Comparison of ENCODE assay signal across 19 mouse cellular contexts in genomic region chr14:20189751-20190150, GRCm38 (mm10). TPM values are rescaled to one million over a fixed set of nuclear protein-coding genes. Genes with fewer than 3 reads are reported as not detected.
DNase-seq lines count a peak whose midpoint lies in the region; ATAC-seq lines count a peak whose summit lies in the region.
"Had no signal": no experiment of that assay in that cellular context is flagged by ENCODE, and none has a peak within 500 bp of the region (broad histone marks: within the 10 kb centered on the region; RNA-seq: fewer than 3 reads in every experiment).

No protein-coding gene starts in this region.

- WGBS in kidney, embryonic 14.5 days = 57% methylated on average over 2 of the region's 2 CpGs
- WGBS in limb, embryonic 10.5 days = 91% methylated on average over 2 of the region's 2 CpGs

- H3K9me3 ChIP-seq in kidney, embryonic 14.5 days (ENCODE audit: control insufficient read depth, low read length) = no peaks in the 10 kb centered on the region
- H3K9me3 ChIP-seq in limb, embryonic 10.5 days (replicated peaks) = no peaks in the 10 kb centered on the region
- H3K9me3 ChIP-seq: forebrain, embryonic 15.5 days; hindbrain, embryonic 13.5 days; liver, embryonic 12.5 days; lung, embryonic 15.5 days; midbrain, embryonic 13.5 days had no signal

- no peak overlapping the region for H3K4me3 ChIP-seq in kidney, embryonic 14.5 days (ENCODE audit: low read length)
- no peak overlapping the region for H3K4me3 ChIP-seq in limb, embryonic 10.5 days
- H3K4me3 ChIP-seq: erythroblast, embryonic 14.5 days; forebrain, embryonic 15.5 days; gastrocnemius, adult 2 months; hindbrain, embryonic 13.5 days; liver, embryonic 12.5 days; lung, embryonic 15.5 days; midbrain, embryonic 13.5 days had no signal

- no peaks in the 10 kb centered on the region for H3K4me1 ChIP-seq in kidney, embryonic 14.5 days (ENCODE audit: control insufficient read depth, insufficient read depth, low read length)
- H3K4me1 ChIP-seq in limb, embryonic 10.5 days = no peaks in the 10 kb centered on the region
- H3K4me1 ChIP-seq: forebrain, embryonic 15.5 days; lung, embryonic 15.5 days; midbrain, embryonic 13.5 days had no signal

- H3K27ac ChIP-seq in kidney, embryonic 14.5 days (ENCODE audit: low read depth, low read length) = no peak overlapping the region
- H3K27ac ChIP-seq in limb, embryonic 10.5 days = no peak overlapping the region
- H3K27ac ChIP-seq: forebrain, embryonic 15.5 days; gastrocnemius, adult 2 months; hindbrain, embryonic 13.5 days; liver, embryonic 12.5 days; lung, embryonic 15.5 days; midbrain, embryonic 13.5 days had no signal

- no peaks in the 10 kb centered on the region for H3K27me3 ChIP-seq in kidney, embryonic 14.5 days (ENCODE audit: control insufficient read depth, insufficient read depth, low read length)
- no peaks in the 10 kb centered on the region for H3K27me3 ChIP-seq in limb, embryonic 10.5 days (ENCODE audit: low read depth, poor library complexity, severe bottlenecking)
- H3K27me3 ChIP-seq: forebrain, embryonic 15.5 days; hindbrain, embryonic 13.5 days; liver, embryonic 12.5 days; lung, embryonic 15.5 days; midbrain, embryonic 13.5 days had no signal

- peak; percentile 92 for DNase-seq in kidney, adult 11 months
- DNase-seq in adrenal gland, postnatal 25 days = peak; percentile 7
- DNase-seq in kidney, adult 9 months = peak; percentile 97
- no peak for DNase-seq in limb, embryonic 10.5 days (ENCODE audit: low spot score)
- DNase-seq in lung, postnatal 10 days = no peak
- no peak for DNase-seq in gastrocnemius, postnatal 14 days
- DNase-seq: B cell, adult 2 months; cerebellum, adult 2 months; gastrocnemius, adult 2 months; layer of hippocampus, postnatal 36 days had no signal

- no peak overlapping the region for H3K4me2 ChIP-seq in kidney, embryonic 14.5 days (replicated peaks; ENCODE audit: low read depth, low read length)
- H3K4me2 ChIP-seq: forebrain, embryonic 15.5 days; hindbrain, embryonic 13.5 days; liver, embryonic 12.5 days; lung, embryonic 15.5 days; midbrain, embryonic 13.5 days had no signal

- H3K9ac ChIP-seq in kidney, embryonic 14.5 days (ENCODE audit: low read depth, low read length) = no peak overlapping the region
- H3K9ac ChIP-seq: forebrain, embryonic 15.5 days; hindbrain, embryonic 13.5 days; liver, embryonic 12.5 days; lung, embryonic 15.5 days; midbrain, embryonic 13.5 days had no signal

- no peaks in the 10 kb centered on the region for H3K36me3 ChIP-seq in kidney, embryonic 14.5 days (ENCODE audit: control insufficient read depth, insufficient read depth, low read length)
- H3K36me3 ChIP-seq in limb, embryonic 10.5 days = no peaks in the 10 kb centered on the region
- H3K36me3 ChIP-seq: forebrain, embryonic 15.5 days; hindbrain, embryonic 13.5 days; liver, embryonic 12.5 days; lung, embryonic 15.5 days; midbrain, embryonic 13.5 days had no signal

- intact Hi-C loops in gastrocnemius, postnatal 14 days (cut with DNase I; ENCODE audit: low total_unique reads) = loop anchor here (10.0 kb wide), 1 partner anchor 65 kb away; no protein-coding TSS in a partner anchor

- ATAC-seq in kidney, embryonic 14.5 days (ENCODE audit: low FRiP score, low TSS enrichment) = no peak
- ATAC-seq in megakaryocyte-erythroid progenitor cell, adult 5-6 weeks (replicated peaks; ENCODE audit: low FRiP score, low TSS enrichment, poor library complexity, severe bottlenecking) = 0 out of 2 replicates have a peak, but pooled peaks have one; percentile 10
- ATAC-seq: activated CD4-positive, CD25-positive, alpha-beta regulatory T cell, adult 4 months; forebrain, embryonic 15.5 days; liver, embryonic 12.5 days; midbrain, embryonic 13.5 days had no signal

RNA-seq across cellular contexts. Expression of gene Kcnk5, which starts 8.1 kb away (rescaled TPM):
- 4.7 and 12.2 TPM in 2 replicates for polyA plus RNA-seq in kidney, embryonic 14.5 days (2014; fragmentation: Nextera tagmentation; extraction: Ambion mirVana)
- 5.9 and 12.0 TPM in 2 replicates for total RNA-seq in adrenal gland, postnatal 25 days (2021)
- 7.4 and 7.7 TPM in 2 replicates for total RNA-seq in megakaryocyte-erythroid progenitor cell, adult 5-6 weeks (2014; fragmentation: Nextera tagmentation)
- 5.4 and 9.4 TPM in 2 replicates for total RNA-seq in megakaryocyte-erythroid progenitor cell, adult 5-6 weeks (2017)
- polyA plus RNA-seq in limb, embryonic 10.5 days (2016; fragmentation: Nextera tagmentation; extraction: Ambion mirVana) = 7.3 and 8.9 TPM in 2 replicates
- 1 to 10 TPM in 1 of 2 experiments, under 1 TPM in 1; 0.53 to 1.1 TPM for total RNA-seq in gastrocnemius, postnatal 14 days (2021)

RNA-seq across cellular contexts. Expression of gene Saysd1, which starts 51.4 kb away (rescaled TPM):
- polyA plus RNA-seq in kidney, embryonic 14.5 days (2014; fragmentation: Nextera tagmentation; extraction: Ambion mirVana) = 11.2 and 13.7 TPM in 2 replicates
- total RNA-seq in adrenal gland, postnatal 25 days (2021) = 8.2 and 9.0 TPM in 2 replicates
- 2.1 and 3.9 TPM in 2 replicates for total RNA-seq in megakaryocyte-erythroid progenitor cell, adult 5-6 weeks (2014; fragmentation: Nextera tagmentation)
- total RNA-seq in megakaryocyte-erythroid progenitor cell, adult 5-6 weeks (2017) = 1.6 and 2.1 TPM in 2 replicates
- 11.5 and 12.3 TPM in 2 replicates for polyA plus RNA-seq in limb, embryonic 10.5 days (2016; fragmentation: Nextera tagmentation; extraction: Ambion mirVana)
- 1 to 10 TPM; 1.7 to 1.8 TPM for total RNA-seq in gastrocnemius, postnatal 14 days (2021)

Comparison
In these comparisons a context has a peak if more than half of its experiments do, and no peak if none do; other contexts are left out.
1. DNase-seq: peak in kidney, adult 11 months (single experiment), adrenal gland, postnatal 25 days (single experiment) and kidney, adult 9 months (single experiment); none in limb, embryonic 10.5 days (single experiment), lung, postnatal 10 days (single experiment) and gastrocnemius, postnatal 14 days (single experiment).